Mouse (Mus musculus) CD4-positive, CD25-positive, alpha-beta regulatory T cell, adult 4 months (primary cell): ENCODE data around the gene Dcaf12. TPM values are rescaled to one million over a fixed set of nuclear protein-coding genes. Genes with fewer than 3 reads are reported as not detected.
A peak's percentile ranks its signal among the peaks of the same experiment; 100 is the strongest.

ENCODE experiments used
- ATAC-seq: one replicate; pipeline ENCODE4 v1.8.0; 2017
- polyA plus RNA-seq, 2 experiments: library from polyadenylated mRNA; unstranded; fragments of 100-300 nt; shearing (Covaris generic); gene quantifications; one replicate each; pipeline ENCODE4 v1.2.1; 2017

Gene Dcaf12
- 10 to 100 TPM; 27.5 to 30.8 TPM for polyA plus RNA-seq

DNA sequence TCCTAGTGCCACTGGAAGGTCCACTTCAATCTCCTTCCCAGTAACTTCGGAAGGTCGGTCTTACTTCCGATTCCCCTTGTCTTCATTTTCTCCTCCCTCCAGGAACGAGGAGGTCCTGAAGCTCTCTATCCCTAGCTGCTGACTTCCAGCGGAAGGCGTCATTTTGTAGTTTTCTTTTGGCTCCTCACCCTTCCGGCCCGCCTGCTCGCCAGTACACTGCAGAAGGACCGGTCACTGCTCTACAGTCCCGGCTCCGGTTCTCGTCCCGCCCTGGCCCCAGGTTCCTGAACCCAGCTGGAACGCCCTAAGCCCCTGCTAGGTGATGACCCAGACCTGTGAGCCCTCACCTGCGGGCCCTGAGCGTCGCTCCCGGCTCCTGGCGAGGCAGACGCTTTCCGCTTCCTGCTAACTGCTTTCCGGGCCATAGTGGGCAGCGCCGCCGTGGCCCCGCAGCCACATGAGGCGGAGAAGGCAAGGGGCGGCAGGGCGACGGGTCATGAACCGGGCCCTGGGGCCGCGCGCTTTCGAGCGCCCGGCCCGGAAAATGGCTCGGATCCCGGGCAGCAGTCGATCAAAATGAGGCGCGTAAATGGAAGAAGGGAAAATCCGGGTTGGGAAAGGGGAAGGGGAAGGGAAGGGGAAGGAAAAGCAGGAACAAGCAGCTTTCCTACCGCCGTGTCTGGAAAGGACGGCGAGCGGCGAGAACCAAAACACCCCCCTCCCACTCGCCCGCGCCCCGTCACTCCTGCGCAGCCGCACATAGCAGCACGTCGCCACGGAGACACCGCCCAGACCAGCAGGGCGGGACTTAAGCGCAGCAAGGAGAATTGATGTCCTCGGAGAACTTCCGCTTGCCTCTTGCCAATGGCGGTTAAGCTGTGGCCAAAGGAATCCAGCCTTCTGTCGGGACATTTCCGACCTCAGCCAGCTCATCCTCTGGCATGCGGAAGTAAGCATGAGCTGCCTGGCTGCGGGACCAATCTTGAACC lies at the start of gene Dcaf12:
Dcaf12 (minus strand) TSS at position 749 of the 989 bp plus-strand sequence.
- ATAC-seq, result peak; percentile 96

DNA sequence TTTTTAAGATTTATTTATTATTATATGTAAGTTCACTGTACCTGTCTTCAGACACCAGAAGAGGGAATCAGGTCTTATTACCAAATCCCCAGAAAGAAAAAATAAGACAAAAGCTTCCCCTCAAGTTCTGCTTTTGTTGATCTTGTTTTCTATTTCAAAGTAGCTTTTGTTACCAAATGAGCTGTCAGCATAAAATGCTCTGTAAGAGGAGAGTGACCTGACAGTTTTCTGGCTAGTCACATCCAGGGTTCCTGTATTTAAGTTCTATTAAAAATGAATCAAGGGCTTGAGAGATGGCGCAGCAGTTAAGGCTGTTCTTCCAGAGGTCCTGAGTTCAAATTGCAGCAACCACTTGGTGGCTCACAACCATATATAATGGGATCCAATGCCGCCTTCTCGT lies 46.4 kb upstream of the Dcaf12 start:
- ATAC-seq, result no peak

GRCm38 (mm10) chr4:41359358-41359757 lies 44.7 kb upstream of the Dcaf12 start:
- no peak for ATAC-seq

DNA sequence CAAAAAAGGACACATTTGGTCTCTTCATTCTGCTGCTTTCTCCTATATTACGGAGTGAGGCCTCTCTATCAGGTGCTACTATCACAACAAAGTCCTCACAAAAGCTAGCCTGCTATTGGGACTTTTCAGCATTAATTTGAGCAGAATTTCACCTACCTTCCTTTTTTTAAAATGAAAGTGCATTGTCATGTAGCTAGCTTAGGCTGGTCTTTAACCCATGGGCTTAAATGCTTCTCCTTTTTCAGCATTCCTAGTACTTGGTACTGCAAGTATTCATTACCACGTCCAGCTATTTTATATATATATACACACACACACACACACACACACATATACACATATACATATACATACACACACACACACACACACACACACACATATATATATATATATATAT lies 44.0 kb upstream of the Dcaf12 start:
- no peak for ATAC-seq

DNA sequence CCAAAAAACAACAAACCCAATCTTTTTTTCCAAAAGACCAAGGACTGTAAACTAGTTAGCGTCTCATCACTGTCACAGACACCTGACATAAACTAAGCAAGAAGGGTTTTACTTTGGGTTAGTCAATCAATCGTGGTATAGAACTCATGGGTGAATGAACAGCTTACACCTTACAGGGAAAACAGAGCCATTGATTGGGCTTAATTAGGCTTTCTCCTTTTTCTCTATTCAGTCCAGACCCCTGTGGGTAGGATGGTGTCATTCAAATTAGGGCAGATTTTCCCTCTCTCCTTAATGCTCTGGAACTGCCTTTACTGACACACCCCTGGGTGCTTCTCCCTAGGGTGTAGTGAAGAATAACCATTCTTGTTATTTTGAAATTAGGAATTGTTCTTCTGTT lies 42.5 kb upstream of the Dcaf12 start:
- no peak for ATAC-seq

DNA sequence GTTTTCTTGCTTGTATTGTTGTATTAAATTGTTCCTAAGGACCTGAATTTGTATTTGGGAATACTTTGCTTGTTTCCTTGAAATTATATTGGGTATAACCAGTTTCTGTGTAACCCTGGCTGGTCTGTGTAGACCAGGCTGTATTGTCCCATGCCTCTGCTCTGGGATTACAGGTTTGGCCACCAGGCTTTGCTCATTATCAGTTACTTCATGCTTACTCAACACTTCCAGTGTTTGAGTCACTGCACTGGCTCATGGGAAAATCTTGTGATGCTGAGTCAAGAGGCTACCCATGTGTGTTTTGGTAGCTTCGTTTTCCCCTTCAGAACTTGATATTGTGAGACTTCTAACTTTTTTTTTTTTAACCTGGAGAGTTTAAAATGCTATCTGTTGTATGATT lies 38.6 kb upstream of the Dcaf12 start:
- no peak for ATAC-seq

DNA sequence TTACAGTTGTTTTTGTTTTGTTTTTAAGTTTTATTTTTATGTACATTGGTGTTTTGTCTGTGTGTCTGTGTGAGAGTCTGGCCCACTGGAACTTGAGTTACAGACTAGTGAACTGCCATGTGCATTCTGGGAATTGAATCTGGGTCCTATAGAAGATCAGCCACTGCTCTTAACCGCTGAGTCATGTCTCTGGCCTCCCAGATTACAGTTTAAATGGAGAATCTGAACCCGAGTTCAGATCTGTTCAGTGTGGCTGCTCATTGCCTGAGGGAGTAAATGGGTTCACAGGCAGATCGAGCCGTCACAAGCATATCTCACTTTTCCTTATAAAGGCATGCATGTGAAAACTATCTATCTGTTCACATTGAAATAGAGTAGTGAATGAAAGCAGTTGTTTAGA lies 38.1 kb upstream of the Dcaf12 start:
- no peak for ATAC-seq

- peak; percentile 30 for ATAC-seq
These were observed 34.5 kb upstream of the Dcaf12 start for GRCm38 (mm10) chr4:41349199-41349591.

- peak; percentile 94 for ATAC-seq
These were observed 34.0 kb upstream of the Dcaf12 start, which contains the start of gene Ubap1 for GRCm38 (mm10) chr4:41348584-41349198. Ubap1 (plus strand) TSS chr4:41348996.

GRCm38 (mm10) chr4:41347839-41348238 lies 33.1 kb upstream of the Dcaf12 start:
- ATAC-seq, result peak; percentile 34

GRCm38 (mm10) chr4:41346011-41346410 lies 31.3 kb upstream of the Dcaf12 start:
- no peak for ATAC-seq

DNA sequence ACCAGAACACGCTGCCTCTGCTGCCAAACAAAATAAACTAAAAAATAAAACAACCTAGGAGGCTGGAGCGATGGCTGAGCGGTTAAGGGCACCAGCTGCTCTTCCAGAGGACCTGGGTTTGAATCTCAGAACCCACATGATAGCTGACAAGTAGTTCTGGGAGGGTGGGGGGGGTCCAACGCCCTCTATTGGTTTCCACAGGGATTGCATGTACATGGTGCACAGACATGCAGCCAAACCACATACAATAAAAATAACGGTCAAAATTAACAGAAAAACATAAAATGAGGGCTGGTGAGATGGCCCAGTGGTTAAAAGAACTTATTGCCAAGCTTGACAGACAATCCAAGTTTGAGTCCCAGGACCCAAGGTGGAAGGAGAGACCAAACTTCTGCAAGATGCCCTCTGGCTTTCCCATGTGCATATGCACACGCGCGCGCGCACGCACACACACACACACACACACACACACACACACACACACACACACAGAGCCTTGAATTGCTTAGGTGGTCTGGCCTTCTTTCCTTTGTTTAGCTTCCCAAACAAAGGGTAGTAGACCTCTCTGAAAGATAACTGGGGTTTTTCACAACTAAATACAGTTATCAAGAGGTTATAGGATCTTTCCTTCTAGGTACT lies 26.3 kb upstream of the Dcaf12 start:
- ATAC-seq, result no peak

GRCm38 (mm10) chr4:41336546-41336945 lies 21.9 kb upstream of the Dcaf12 start:
- no peak for ATAC-seq

- ATAC-seq, result no peak
These were observed 17.2 kb upstream of the Dcaf12 start for GRCm38 (mm10) chr4:41331698-41332421.

DNA sequence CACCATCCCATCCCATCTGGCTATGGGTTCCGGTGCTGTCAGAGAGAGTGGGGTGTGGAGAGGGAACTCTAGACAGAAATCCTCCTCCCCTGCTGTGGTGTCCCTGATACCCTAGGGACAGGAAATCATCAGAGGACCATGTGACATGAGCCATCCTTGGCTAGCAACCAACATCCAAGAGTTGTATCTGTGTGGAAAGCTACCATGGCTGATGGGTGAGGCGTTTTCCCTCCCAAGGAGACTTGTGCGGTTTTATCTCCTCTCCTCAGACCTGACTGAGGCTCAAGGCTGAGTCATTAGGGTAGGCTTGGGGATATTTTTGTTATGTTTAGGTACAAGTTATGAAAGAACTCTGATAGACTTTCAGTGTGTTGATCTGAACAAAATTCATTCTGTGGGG lies 16.4 kb upstream of the Dcaf12 start:
- no peak for ATAC-seq

DNA sequence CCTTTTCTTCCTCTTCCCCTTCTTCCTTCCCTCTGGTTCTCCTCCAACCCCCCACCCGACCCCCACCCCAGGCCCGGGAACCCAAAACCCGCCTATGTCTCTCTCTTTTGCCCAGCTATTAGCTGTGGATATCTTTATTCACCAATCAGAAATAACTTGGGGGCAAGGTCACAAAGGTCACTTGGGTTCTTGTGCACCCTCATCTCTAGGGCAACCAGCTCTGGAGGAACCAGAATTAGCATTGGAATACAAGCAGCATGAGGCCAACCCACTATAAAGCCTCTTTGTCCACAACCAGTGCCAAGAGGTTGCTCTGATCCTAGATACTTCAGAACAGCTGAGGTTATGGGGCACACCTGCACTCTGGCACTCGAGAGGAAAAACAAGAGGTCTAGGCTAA lies 14.8 kb upstream of the Dcaf12 start:
- ATAC-seq, result no peak

- peak; percentile 29 for ATAC-seq
These were observed 12.2 kb upstream of the Dcaf12 start for GRCm38 (mm10) chr4:41326876-41327275.

- no peak for ATAC-seq
These were observed 6.3 kb upstream of the Dcaf12 start for GRCm38 (mm10) chr4:41320971-41321370.

- ATAC-seq, result no peak
These were observed 3.6 kb upstream of the Dcaf12 start for GRCm38 (mm10) chr4:41318267-41318666.

DNA sequence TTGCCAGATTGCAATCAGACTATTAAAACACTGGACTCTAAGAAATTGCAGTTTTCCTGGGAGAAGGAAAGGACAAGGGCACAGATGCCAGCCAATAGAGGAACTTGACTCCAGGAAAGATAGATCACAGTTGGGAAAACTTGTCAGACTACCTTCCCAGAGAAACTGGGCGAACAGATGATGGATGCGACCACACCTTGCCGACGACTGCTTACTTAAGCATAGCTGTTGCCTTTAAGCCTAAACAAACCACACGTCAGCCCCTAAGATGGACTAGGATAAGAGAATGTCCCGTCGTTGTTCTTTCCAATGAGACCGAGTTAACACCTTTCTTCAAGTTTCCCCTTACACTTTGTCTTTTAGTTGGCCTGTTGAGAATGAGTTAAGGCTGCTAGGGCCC lies 484 bp upstream of the Dcaf12 start:
- ATAC-seq, result no peak

DNA sequence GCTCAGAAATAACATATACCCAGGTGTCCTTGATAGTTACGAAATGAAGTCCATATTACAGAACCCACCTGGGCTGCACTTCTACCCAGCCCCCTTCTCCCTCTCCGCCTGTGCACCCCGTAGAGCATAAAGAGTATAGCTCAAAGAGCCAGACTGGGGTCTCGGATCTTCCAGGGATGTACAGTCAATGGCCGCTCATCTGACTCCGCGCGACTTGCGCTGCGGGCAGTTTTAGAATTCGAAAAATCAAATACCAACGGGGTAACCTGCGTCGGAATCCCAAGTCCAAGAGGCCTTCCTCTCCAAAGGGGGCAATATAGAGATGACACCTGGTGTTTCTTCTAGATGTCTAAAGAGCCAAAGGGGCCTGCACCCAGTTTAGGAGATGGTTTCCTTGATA lies 967 bp downstream of the Dcaf12 start:
- no peak for ATAC-seq
